Mouse (Mus musculus): ENCODE data around the gene Ltbp1.

The Ltbp1 gene

GRCm38 (mm10) chr17:75317106-75317505, 311.7 kb downstream of the Ltbp1 start:
- no peak for DNase-seq

GRCm38 (mm10) chr17:75323229-75323628, 317.9 kb downstream of the Ltbp1 start:
- no peak for DNase-seq

GRCm38 (mm10) chr17:75323766-75324165, 318.4 kb downstream of the Ltbp1 start:
- no peak for DNase-seq

GRCm38 (mm10) chr17:75328102-75328639, 322.8 kb downstream of the Ltbp1 start:
- no peak for DNase-seq

- no peak for DNase-seq
Observed at GRCm38 (mm10) chr17:75330366-75330765, 325.0 kb downstream of the Ltbp1 start.

- DNase-seq: no peak
Observed at GRCm38 (mm10) chr17:75331421-75331951, 326.1 kb downstream of the Ltbp1 start.

- DNase-seq: no peak
Observed at GRCm38 (mm10) chr17:75332289-75332688, 326.9 kb downstream of the Ltbp1 start.

GRCm38 (mm10) chr17:75333011-75333410, 327.6 kb downstream of the Ltbp1 start:
- DNase-seq: no peak

GRCm38 (mm10) chr17:75333759-75334158, 328.4 kb downstream of the Ltbp1 start:
- no peak for DNase-seq

- no peak for DNase-seq
Observed at GRCm38 (mm10) chr17:75335649-75336048, 330.3 kb downstream of the Ltbp1 start.

GRCm38 (mm10) chr17:75341227-75341626, 335.9 kb downstream of the Ltbp1 start:
- no peak for DNase-seq

GRCm38 (mm10) chr17:75345116-75345515, 339.7 kb downstream of the Ltbp1 start:
- no peak for DNase-seq

GRCm38 (mm10) chr17:75347414-75347813, 342.0 kb downstream of the Ltbp1 start:
- no peak for DNase-seq

- DNase-seq: peak; percentile 63
Observed at GRCm38 (mm10) chr17:75349109-75349508, 343.7 kb downstream of the Ltbp1 start.

- DNase-seq: no peak
Observed at GRCm38 (mm10) chr17:75349602-75350001, 344.2 kb downstream of the Ltbp1 start.

- no peak for DNase-seq
Observed at GRCm38 (mm10) chr17:75353323-75353722, 348.0 kb downstream of the Ltbp1 start.

GRCm38 (mm10) chr17:75355431-75355830, 350.1 kb downstream of the Ltbp1 start:
- DNase-seq: no peak

GRCm38 (mm10) chr17:75360111-75360510, 354.7 kb downstream of the Ltbp1 start:
- DNase-seq: no peak

- no peak for DNase-seq
Observed at GRCm38 (mm10) chr17:75366332-75366731, 361.0 kb downstream of the Ltbp1 start.

GRCm38 (mm10) chr17:75367486-75368155, 362.3 kb downstream of the Ltbp1 start:
- no peak for DNase-seq

GRCm38 (mm10) chr17:75368580-75368979, 363.2 kb downstream of the Ltbp1 start:
- no peak for DNase-seq

GRCm38 (mm10) chr17:75369351-75369750, 364.0 kb downstream of the Ltbp1 start:
- no peak for DNase-seq

- no peak for DNase-seq
Observed at GRCm38 (mm10) chr17:75370120-75370519, 364.8 kb downstream of the Ltbp1 start.

GRCm38 (mm10) chr17:75371650-75372049, 366.3 kb downstream of the Ltbp1 start:
- no peak for DNase-seq

GRCm38 (mm10) chr17:75372371-75372770, 367.0 kb downstream of the Ltbp1 start:
- no peak for DNase-seq
